Mouse (Mus musculus) forebrain, embryonic 10.5 days (tissue): ENCODE data around the gene Tacr2. TPM values are rescaled to one million over a fixed set of nuclear protein-coding genes. Genes with fewer than 3 reads are reported as not detected.
A peak's percentile ranks its signal among the peaks of the same experiment; 100 is the strongest.

Experiments
- DNase-seq: peaks from one replicate; pipeline ENCODE4 v3.0.0-alpha.2; 2017; ENCODE audit warnings: low spot score; ENCODE audit errors: extremely low spot score
- H3K27ac ChIP-seq: fragments of 300-500 bp; sonication (generic); 2 replicates; pipeline ENCODE4 v1.5.1; 2016; ENCODE audit warnings: mild to moderate bottlenecking
- H3K27me3 ChIP-seq: fragments of 300-500 bp; sonication (generic); 2 replicates; pipeline ENCODE4 v1.6.1; 2016; ENCODE audit warnings: mild to moderate bottlenecking; ENCODE audit not compliant: poor library complexity, severe bottlenecking
- H3K36me3 ChIP-seq: fragments of 300-500 bp; sonication (generic); replicated peaks from 2 replicates; pipeline ENCODE4 v1.6.1; 2016; ENCODE audit warnings: mild to moderate bottlenecking, moderate library complexity
- H3K4me1 ChIP-seq: fragments of 300-500 bp; sonication (generic); 2 replicates; pipeline ENCODE4 v1.6.1; 2016
- H3K4me3 ChIP-seq: fragments of 300-500 bp; sonication (generic); 2 replicates; pipeline ENCODE4 v1.5.1; 2016; ENCODE audit warnings: mild to moderate bottlenecking, moderate library complexity
- H3K9me3 ChIP-seq: fragments of 300-500 bp; sonication (generic); 2 replicates; pipeline ENCODE4 v1.6.1; 2016; ENCODE audit warnings: mild to moderate bottlenecking, moderate library complexity
- WGBS: fragments of 180-500 bp; shearing (Covaris S2); methylation state at CpG from one replicate; pipeline ENCODE4 v1.1.7; 2016; 5-methylcytosine and 5-hydroxymethylcytosine counted together
- polyA plus RNA-seq: library from polyadenylated mRNA; unstranded; fragments of >200 nt; fragmentation: Nextera tagmentation; extraction: Ambion mirVana; gene quantifications from 2 replicates; pipeline ENCODE4 v1.2.1, GENCODE M21; 2016

Gene Tacr2
- polyA plus RNA-seq, 1 experiment from 2014 or later = not detected

DNA sequence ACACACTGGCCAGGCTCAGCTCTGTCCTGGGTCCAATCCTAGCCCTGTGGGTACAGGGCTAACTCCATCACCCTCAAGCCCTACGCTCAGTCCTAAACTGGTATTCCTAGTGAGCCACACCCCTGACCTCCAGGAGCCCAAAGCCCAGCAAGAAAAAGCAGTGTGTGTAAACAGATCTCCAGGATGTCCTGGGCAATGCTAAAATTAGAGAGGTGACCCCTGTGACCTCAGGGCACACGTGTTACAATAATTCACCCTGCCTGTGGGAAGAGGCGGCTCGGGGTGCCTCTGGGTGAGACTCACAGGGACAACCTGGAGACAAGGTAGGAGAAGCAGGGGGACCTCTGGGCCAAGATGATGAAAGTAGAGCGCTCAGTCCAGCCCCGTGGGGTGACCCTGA lies 28.0 kb upstream of the Tacr2 start:
- DNase-seq = no peak

GRCm38 (mm10) chr10:62225839-62226238 lies 26.4 kb upstream of the Tacr2 start:
- Histone ChIP-seq H3K27ac (no peak overlapping the region), H3K9me3 (no peaks in the 10 kb centered on the region), H3K4me1 (peaks cover 25% of the 10 kb centered on the region), H3K4me3 (no peak overlapping the region), H3K27me3 (peaks cover 22% of the 10 kb centered on the region), H3K36me3 (no peaks in the 10 kb centered on the region)
- 74% methylated on average over 7 of the region's 7 CpGs for WGBS
- DNase-seq = no peak

More for the DNA sequence above, 28.0 kb upstream of the Tacr2 start:
- Histone ChIP-seq H3K4me3 (no peak overlapping the region), H3K27ac (no peak overlapping the region), H3K4me1 (peaks cover 17% of the 10 kb centered on the region), H3K9me3 (no peaks in the 10 kb centered on the region), H3K27me3 (peaks cover 11% of the 10 kb centered on the region), H3K36me3 (no peaks in the 10 kb centered on the region)
- WGBS = 67% methylated on average over 6 of the region's 6 CpGs

GRCm38 (mm10) chr10:62228126-62228525 lies 24.1 kb upstream of the Tacr2 start:
- no peak overlapping the region for H3K4me3 ChIP-seq
- no peaks in the 10 kb centered on the region for H3K36me3 ChIP-seq
- H3K27me3 ChIP-seq = peaks cover 37% of the 10 kb centered on the region
- no peak overlapping the region for H3K27ac ChIP-seq
- DNase-seq = no peak
- peaks cover 38% of the 10 kb centered on the region for H3K4me1 ChIP-seq
- H3K9me3 ChIP-seq = no peaks in the 10 kb centered on the region
- 72% methylated on average over 6 of the region's 6 CpGs for WGBS

- under 1% methylated on average over 59 of the region's 59 CpGs for WGBS
Observed at GRCm38 (mm10) chr10:62230708-62231394, 21.4 kb upstream of the Tacr2 start, which contains the start of gene Tspan15. Gene Tspan15, minus strand, starts transcription at chr10:62231251.

DNA sequence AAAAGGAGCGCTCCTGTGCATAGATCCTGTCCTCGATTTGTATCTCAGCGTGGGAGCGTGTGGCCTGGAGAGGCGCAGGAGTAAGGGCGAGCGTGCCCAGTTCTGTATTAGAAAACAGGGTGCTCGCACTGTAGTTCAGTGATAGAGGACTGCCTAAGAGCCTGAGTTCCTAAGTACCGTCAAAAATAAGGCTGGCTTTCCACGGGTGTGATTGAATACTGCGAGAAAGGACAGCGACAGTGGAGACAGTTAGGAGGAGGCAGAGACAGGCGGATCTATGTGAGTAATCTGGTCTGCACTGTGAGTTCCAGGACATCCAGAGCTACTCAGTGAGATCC lies 20.9 kb upstream of the Tacr2 start:
- no peak for DNase-seq
- Histone ChIP-seq H3K27ac (peak overlapping the region; percentile 87), H3K27me3 (peaks cover 40% of the 10 kb centered on the region), H3K4me1 (peaks cover 23% of the 10 kb centered on the region), H3K4me3 (peak overlapping the region; percentile 80), H3K9me3 (no peaks in the 10 kb centered on the region), H3K36me3 (no peaks in the 10 kb centered on the region)
- WGBS = 4% methylated on average over 13 of the region's 13 CpGs

More at GRCm38 (mm10) chr10:62230708-62231394, 21.4 kb upstream of the Tacr2 start, which contains the start of gene Tspan15:
- Histone ChIP-seq H3K4me3 (peak within 1 kb of the TSS; percentile 80), H3K36me3 (no peaks in the 10 kb centered on the region), H3K27ac (peak within 1 kb of the TSS; percentile 87), H3K27me3 (peaks cover 40% of the 10 kb centered on the region), H3K9me3 (no peaks in the 10 kb centered on the region), H3K4me1 (peaks cover 29% of the 10 kb centered on the region)
- peak; percentile 98 for DNase-seq

GRCm38 (mm10) chr10:62231811-62232210 lies 20.4 kb upstream of the Tacr2 start:
- Histone ChIP-seq H3K27ac (no peak overlapping the region), H3K4me3 (peak overlapping the region; percentile 80; the same call in 1 of the 2 replicates), H3K4me1 (peaks cover 21% of the 10 kb centered on the region), H3K27me3 (peaks cover 40% of the 10 kb centered on the region), H3K36me3 (no peaks in the 10 kb centered on the region), H3K9me3 (no peaks in the 10 kb centered on the region)
- DNase-seq = no peak
- 67% methylated on average over 3 of the region's 3 CpGs for WGBS

GRCm38 (mm10) chr10:62236165-62236564 lies 16.1 kb upstream of the Tacr2 start:
- no peak overlapping the region for H3K27ac ChIP-seq
- H3K4me1 ChIP-seq = peaks cover 10% of the 10 kb centered on the region
- peaks cover 19% of the 10 kb centered on the region for H3K27me3 ChIP-seq
- DNase-seq = no peak
- WGBS = 84% methylated on average over 6 of the region's 6 CpGs
- H3K36me3 ChIP-seq = no peaks in the 10 kb centered on the region
- no peaks in the 10 kb centered on the region for H3K9me3 ChIP-seq
- H3K4me3 ChIP-seq = no peak overlapping the region

GRCm38 (mm10) chr10:62237205-62237604 lies 15.0 kb upstream of the Tacr2 start:
- no peaks in the 10 kb centered on the region for H3K9me3 ChIP-seq
- no peak overlapping the region for H3K4me3 ChIP-seq
- H3K27ac ChIP-seq = no peak overlapping the region
- DNase-seq = no peak
- 88% methylated on average over 10 of the region's 10 CpGs for WGBS
- H3K4me1 ChIP-seq = no peaks in the 10 kb centered on the region
- peaks cover 12% of the 10 kb centered on the region for H3K27me3 ChIP-seq
- no peaks in the 10 kb centered on the region for H3K36me3 ChIP-seq

GRCm38 (mm10) chr10:62238688-62239087 lies 13.6 kb upstream of the Tacr2 start:
- Histone ChIP-seq H3K4me3 (no peak overlapping the region), H3K9me3 (no peaks in the 10 kb centered on the region), H3K4me1 (no peaks in the 10 kb centered on the region), H3K27me3 (peaks cover 4% of the 10 kb centered on the region), H3K36me3 (no peaks in the 10 kb centered on the region), H3K27ac (no peak overlapping the region)
- 95% methylated on average over 3 of the region's 3 CpGs for WGBS
- no peak for DNase-seq

DNA sequence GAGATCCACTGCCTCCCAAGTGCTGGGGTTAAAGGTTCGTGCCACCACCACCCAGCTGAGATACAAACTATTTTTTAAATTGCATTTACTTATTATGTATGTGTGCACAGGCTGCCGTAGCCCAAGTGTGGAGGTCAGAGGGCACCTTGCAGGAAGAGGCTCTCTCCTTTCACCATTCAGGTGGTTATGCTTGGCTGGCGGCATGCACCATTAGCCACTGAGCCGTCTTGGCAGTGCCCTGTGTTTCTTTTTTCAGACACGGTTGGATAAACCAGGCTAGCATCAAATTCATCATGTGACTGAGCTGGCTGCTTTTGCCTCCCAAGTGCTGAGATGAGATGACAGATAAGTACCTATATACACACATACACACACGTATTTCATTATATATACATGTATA lies 13.0 kb upstream of the Tacr2 start:
- H3K27ac ChIP-seq = no peak overlapping the region
- H3K27me3 ChIP-seq = peaks cover 4% of the 10 kb centered on the region
- no peaks in the 10 kb centered on the region for H3K4me1 ChIP-seq
- no peak overlapping the region for H3K4me3 ChIP-seq
- no peaks in the 10 kb centered on the region for H3K36me3 ChIP-seq
- H3K9me3 ChIP-seq = no peaks in the 10 kb centered on the region; the same call in 1 of the 2 replicates
- DNase-seq = no peak
- 74% methylated on average over 6 of the region's 6 CpGs for WGBS

GRCm38 (mm10) chr10:62242358-62242757 lies 9.9 kb upstream of the Tacr2 start:
- Histone ChIP-seq H3K27me3 (peaks cover 4% of the 10 kb centered on the region), H3K9me3 (no peaks in the 10 kb centered on the region; the same call in 1 of the 2 replicates), H3K27ac (no peak overlapping the region), H3K4me3 (no peak overlapping the region), H3K4me1 (peaks cover 5% of the 10 kb centered on the region), H3K36me3 (no peaks in the 10 kb centered on the region)
- WGBS = 87% methylated on average over 10 of the region's 10 CpGs
- no peak for DNase-seq

GRCm38 (mm10) chr10:62242896-62243295 lies 9.3 kb upstream of the Tacr2 start:
- Histone ChIP-seq H3K27me3 (peaks cover 4% of the 10 kb centered on the region), H3K4me1 (peaks cover 8% of the 10 kb centered on the region), H3K4me3 (no peak overlapping the region), H3K36me3 (no peaks in the 10 kb centered on the region), H3K9me3 (no peaks in the 10 kb centered on the region; the same call in 1 of the 2 replicates), H3K27ac (no peak overlapping the region)
- peak; percentile 32 for DNase-seq
- WGBS = 53% methylated on average over 13 of the region's 13 CpGs

DNA sequence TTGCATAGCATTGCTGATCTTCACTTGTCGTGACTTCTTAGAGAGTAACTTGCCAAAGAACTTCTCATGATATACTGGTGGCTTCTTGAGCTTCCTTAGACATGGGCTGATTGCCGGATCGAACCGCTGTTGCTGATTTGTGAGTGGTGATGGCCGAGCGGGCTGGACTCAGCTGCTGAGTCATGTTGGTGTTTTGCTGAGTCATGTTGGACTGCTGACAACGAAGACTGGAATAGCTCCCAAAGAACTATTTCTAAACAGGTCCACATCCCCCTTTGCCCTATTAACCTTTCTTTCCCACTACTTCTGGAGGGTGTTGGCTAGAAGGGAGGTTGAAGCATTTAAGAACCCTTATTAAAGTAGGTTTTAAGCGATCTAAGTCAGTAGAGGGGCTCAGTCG lies 8.2 kb upstream of the Tacr2 start:
- DNase-seq = no peak
- Histone ChIP-seq H3K27ac (no peak overlapping the region), H3K36me3 (no peaks in the 10 kb centered on the region), H3K4me3 (no peak overlapping the region), H3K27me3 (peaks cover 4% of the 10 kb centered on the region), H3K4me1 (peaks cover 8% of the 10 kb centered on the region), H3K9me3 (no peaks in the 10 kb centered on the region; the same call in 1 of the 2 replicates)
- 93% methylated on average over 9 of the region's 9 CpGs for WGBS
